Mouse (Mus musculus) embryonic facial prominence, embryonic 10.5 days (tissue): Measurements from ENCODE around the gene Mad1l1. TPM values are rescaled to one million over a fixed set of nuclear protein-coding genes. Genes with fewer than 3 reads are reported as not detected.

Experiments
- DNase-seq: peaks from one replicate; pipeline ENCODE4 v3.0.0-alpha.2; 2017; ENCODE audit warnings: low spot score
- H3K27ac ChIP-seq: fragments of 300-500 bp; sonication (generic); replicated peaks from 2 replicates; pipeline ENCODE4 v1.5.1; 2016; ENCODE audit warnings: mild to moderate bottlenecking
- H3K27me3 ChIP-seq: fragments of 300-500 bp; sonication (generic); replicated peaks from 2 replicates; pipeline ENCODE4 v1.6.1; 2016; ENCODE audit warnings: low read depth, mild to moderate bottlenecking; ENCODE audit not compliant: poor library complexity, severe bottlenecking
- H3K36me3 ChIP-seq: fragments of 300-500 bp; sonication (generic); replicated peaks from 2 replicates; pipeline ENCODE4 v1.6.1; 2016; ENCODE audit warnings: mild to moderate bottlenecking, moderate library complexity
- H3K4me1 ChIP-seq: fragments of 300-500 bp; sonication (generic); 2 replicates; pipeline ENCODE4 v1.6.1; 2016
- H3K4me3 ChIP-seq: fragments of 300-500 bp; sonication (generic); 2 replicates; pipeline ENCODE4 v1.5.1; 2016; ENCODE audit warnings: mild to moderate bottlenecking, moderate library complexity
- H3K9me3 ChIP-seq: fragments of 300-500 bp; sonication (generic); 2 replicates; pipeline ENCODE4 v1.6.1; 2016; ENCODE audit warnings: mild to moderate bottlenecking
- WGBS: fragments of 180-500 bp; shearing (Covaris S2); methylation state at CpG from one replicate; pipeline ENCODE4 v1.1.7; 2016; 5-methylcytosine and 5-hydroxymethylcytosine counted together
- polyA plus RNA-seq: library from polyadenylated mRNA; unstranded; fragments of >200 nt; fragmentation: Nextera tagmentation; extraction: Ambion mirVana; gene quantifications from 2 replicates; pipeline ENCODE4 v1.2.1, GENCODE M21; 2016

The Mad1l1 gene
- polyA plus RNA-seq, 1 experiment from 2014 or later: 63.9 TPM

DNA sequence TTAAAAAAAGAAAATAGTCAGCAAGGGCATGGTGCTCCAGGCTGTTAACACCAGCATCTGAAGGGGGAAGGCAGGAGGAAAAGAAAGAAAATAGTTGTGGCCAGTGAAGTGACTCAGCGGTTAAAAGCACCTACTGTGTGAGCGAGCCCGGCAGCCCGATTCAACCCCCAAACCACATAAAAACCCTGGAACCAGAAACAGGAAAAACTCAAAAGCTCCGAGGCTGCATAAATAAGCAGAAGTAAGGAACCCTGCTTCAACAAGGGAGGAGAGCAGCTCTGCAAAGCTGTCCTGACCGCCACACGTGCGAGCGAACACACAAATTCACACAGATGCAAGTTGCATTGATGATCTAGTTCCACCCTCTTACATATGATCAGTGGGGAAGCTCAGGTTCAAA lies 28.5 kb upstream of the Mad1l1 start:
- Histone ChIP-seq H3K27ac (no peak overlapping the region), H3K9me3 (no peaks in the 10 kb centered on the region), H3K27me3 (no peaks in the 10 kb centered on the region), H3K4me1 (no peaks in the 10 kb centered on the region), H3K4me3 (no peak overlapping the region), H3K36me3 (peaks cover 92% of the 10 kb centered on the region)
- no peak for DNase-seq
- WGBS: 96% methylated on average over 9 of the region's 9 CpGs

DNA sequence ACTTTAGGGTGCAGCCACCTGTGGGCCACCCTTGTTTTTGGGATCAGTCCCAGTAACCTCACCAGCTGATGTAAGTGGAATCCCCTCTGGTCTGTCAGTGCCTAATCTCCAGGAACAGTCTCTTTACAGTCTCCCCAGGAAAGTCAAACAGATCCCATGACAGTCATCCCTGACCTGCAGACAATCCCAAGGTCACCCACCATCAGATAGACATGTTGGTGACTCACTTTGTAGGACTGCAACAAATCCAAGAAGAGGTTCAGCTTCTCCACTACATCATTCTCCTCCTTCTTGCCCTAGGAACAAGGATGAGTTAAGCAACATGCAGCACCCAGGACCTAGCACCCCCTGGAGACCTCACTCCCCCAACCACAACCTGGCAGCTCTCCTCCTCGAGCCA lies 24.7 kb upstream of the Mad1l1 start:
- Histone ChIP-seq H3K27ac (no peak overlapping the region), H3K36me3 (peaks cover 89% of the 10 kb centered on the region), H3K27me3 (no peaks in the 10 kb centered on the region), H3K4me1 (no peaks in the 10 kb centered on the region), H3K9me3 (no peaks in the 10 kb centered on the region), H3K4me3 (no peak overlapping the region)
- DNase-seq: no peak
- WGBS: 70% methylated on average over 1 of the region's 1 CpGs

DNA sequence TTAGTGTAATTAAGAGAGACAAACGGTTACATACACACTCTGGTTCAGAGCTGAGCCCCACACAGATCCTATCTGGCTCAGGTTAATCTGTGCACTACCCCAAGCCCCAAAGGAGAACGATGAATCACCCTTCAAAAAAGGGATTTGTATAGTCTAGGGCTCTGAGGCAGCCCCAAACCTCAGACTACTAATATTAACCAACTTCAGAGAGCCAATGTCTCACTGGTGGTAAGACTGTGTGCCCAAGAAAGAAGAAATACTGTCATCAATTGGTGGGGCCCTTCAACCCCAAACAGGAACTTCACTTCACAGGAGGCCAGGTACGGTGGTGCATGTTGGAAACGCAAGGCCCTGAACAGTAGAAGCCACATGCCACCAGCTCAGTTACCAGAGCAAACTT lies 23.9 kb upstream of the Mad1l1 start:
- H3K27ac ChIP-seq: no peak overlapping the region
- DNase-seq: no peak
- WGBS: 93% methylated on average over 4 of the region's 4 CpGs
- H3K27me3 ChIP-seq: no peaks in the 10 kb centered on the region
- no peaks in the 10 kb centered on the region for H3K9me3 ChIP-seq
- H3K36me3 ChIP-seq: peaks cover 89% of the 10 kb centered on the region
- no peak overlapping the region for H3K4me3 ChIP-seq
- H3K4me1 ChIP-seq: no peaks in the 10 kb centered on the region

DNA sequence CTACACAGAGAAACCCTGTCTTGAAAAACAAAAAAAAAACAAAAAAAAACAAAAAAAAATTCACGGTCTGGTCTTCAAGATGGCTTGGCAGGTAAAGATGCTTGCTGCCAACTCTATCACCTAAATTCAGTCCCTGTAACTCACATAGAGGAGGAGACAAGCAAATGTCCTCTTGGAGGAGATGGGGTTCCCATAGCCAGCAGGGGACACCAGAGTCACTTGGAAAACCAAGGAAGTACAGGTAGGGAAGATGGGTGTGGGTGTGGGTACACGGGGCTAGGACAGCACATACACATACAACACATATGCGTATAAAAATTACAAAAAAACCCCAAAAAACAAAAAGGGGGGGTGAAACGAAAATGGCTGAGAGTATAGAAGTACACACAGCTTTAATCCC lies 21.5 kb upstream of the Mad1l1 start:
- H3K4me1 ChIP-seq: no peaks in the 10 kb centered on the region
- no peaks in the 10 kb centered on the region for H3K27me3 ChIP-seq
- 0 out of 2 replicates have a peak, but pooled peaks cover 4% of the 10 kb centered on the region for H3K9me3 ChIP-seq
- H3K36me3 ChIP-seq: peaks cover 97% of the 10 kb centered on the region
- no peak overlapping the region for H3K27ac ChIP-seq
- 87% methylated on average over 4 of the region's 4 CpGs for WGBS
- no peak overlapping the region for H3K4me3 ChIP-seq
- no peak for DNase-seq

DNA sequence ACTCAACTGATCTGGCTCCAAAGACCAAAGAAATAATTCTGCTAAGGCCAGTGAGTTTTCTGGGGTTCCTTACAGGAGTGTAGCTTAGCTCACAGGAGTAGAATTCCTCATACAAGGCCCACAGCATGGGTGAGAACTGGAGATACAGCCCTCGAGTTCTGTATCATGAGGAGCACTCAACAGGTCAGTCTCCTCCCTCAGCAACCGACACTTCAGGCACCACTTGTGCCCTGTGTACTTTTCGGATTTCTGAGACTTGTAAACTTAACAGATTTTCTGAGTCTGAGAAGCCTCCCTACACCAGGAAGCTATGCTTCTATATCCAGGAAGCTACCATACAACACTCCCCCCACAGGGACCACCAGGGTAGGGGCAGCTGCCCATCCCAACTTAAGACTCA lies 18.5 kb upstream of the Mad1l1 start:
- Histone ChIP-seq H3K4me3 (no peak overlapping the region), H3K4me1 (no peaks in the 10 kb centered on the region), H3K9me3 (0 out of 2 replicates have a peak, but pooled peaks cover 4% of the 10 kb centered on the region), H3K36me3 (peaks cover 87% of the 10 kb centered on the region), H3K27me3 (no peaks in the 10 kb centered on the region), H3K27ac (no peak overlapping the region)
- WGBS: 92% methylated on average over 3 of the region's 3 CpGs
- no peak for DNase-seq

DNA sequence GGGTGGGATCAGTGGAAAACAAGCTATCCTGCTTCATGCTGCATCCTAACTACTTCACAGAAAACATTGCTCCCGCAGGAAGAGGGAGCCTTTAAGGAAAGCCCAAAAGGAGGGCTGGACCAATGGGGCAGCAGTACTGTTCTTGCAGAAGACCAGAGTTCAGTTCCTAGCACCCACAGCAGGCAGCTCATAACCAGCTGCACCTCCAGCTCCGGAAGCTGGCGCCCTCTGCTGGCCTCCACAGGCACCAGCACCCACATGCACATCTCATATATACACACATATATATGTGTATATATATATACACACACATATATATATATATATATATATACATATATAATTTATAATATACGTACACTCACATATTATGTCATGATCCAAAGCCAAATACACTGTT lies 17.4 kb upstream of the Mad1l1 start:
- H3K36me3 ChIP-seq: peaks cover 76% of the 10 kb centered on the region
- WGBS: 95% methylated on average over 4 of the region's 4 CpGs
- DNase-seq: no peak

DNA sequence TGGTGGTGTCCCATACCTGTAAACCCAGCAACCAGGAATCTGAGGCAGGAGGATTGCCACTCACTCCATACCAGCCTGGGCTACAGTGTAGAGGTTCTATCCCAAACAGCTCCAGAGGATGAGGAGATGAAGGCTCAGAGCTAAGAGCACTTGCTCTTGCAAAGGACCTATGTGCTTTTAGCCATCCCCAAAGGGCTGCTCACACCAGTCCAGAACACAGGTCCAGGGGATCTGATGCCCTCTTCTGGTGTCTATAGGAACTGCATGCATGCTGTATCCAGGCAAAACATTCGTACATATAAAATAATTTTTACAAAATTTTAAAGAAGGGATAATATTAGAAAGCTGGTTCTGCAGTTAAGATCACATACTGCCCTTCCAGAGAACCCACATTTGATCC lies 15.3 kb upstream of the Mad1l1 start:
- peak; percentile 42 for DNase-seq
- H3K9me3 ChIP-seq: 0 out of 2 replicates have a peak, but pooled peaks cover 4% of the 10 kb centered on the region
- peaks cover 11% of the 10 kb centered on the region for H3K4me1 ChIP-seq
- H3K36me3 ChIP-seq: peaks cover 58% of the 10 kb centered on the region
- H3K27ac ChIP-seq: no peak overlapping the region
- H3K27me3 ChIP-seq: no peaks in the 10 kb centered on the region
- WGBS: 80% methylated on average over 1 of the region's 1 CpGs
- no peak overlapping the region for H3K4me3 ChIP-seq

More for the DNA sequence above, 17.4 kb upstream of the Mad1l1 start:
- no peaks in the 10 kb centered on the region for H3K4me1 ChIP-seq
- no peak overlapping the region for H3K4me3 ChIP-seq
- 0 out of 2 replicates have a peak, but pooled peaks cover 4% of the 10 kb centered on the region for H3K9me3 ChIP-seq
- no peaks in the 10 kb centered on the region for H3K27me3 ChIP-seq
- no peak overlapping the region for H3K27ac ChIP-seq

DNA sequence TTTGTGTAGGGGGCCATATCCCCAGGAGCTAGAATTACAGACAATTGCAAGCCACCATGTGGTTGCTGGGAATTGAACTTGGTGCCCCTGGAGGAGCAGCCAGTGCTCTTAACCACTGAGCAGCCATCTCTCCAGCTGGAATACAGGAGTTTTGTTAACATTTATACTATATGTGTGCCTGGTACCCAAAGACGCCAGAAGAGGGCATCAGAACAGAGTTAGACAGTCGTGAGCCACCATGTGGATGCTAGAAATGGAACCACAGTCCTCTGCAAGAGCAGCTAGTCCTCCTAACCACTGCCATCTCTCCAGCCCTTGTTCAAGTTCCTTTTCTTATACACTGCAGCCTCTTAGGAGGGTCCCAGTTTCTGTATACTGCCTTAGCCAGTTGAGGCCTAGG lies 12.3 kb upstream of the Mad1l1 start:
- WGBS: 33% methylated on average over 2 of the region's 2 CpGs
- peaks cover 18% of the 10 kb centered on the region for H3K4me1 ChIP-seq
- no peak overlapping the region for H3K4me3 ChIP-seq
- 0 out of 2 replicates have a peak, but pooled peaks cover 2% of the 10 kb centered on the region for H3K9me3 ChIP-seq
- H3K27ac ChIP-seq: no peak overlapping the region
- peaks cover 51% of the 10 kb centered on the region for H3K36me3 ChIP-seq
- H3K27me3 ChIP-seq: no peaks in the 10 kb centered on the region
- DNase-seq: peak; percentile 21

DNA sequence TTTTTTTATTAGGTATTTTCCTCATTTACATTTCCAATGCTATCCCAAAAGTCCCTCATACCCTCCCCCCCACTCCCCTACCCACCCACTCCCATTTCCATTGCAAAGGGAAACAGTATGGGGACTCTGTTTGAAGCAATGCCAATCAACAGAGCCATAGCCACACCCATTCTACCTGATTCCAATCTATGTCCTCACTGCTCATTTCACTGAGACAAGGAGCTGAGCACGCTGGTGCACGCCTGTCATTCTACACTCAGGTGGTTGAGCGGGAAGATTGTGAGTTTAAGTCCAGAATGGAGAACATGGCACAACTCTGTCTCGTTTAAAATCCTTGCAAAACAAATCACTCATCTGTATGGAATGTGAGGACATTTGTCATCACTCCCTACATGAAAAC lies 11.2 kb upstream of the Mad1l1 start:
- Histone ChIP-seq H3K9me3 (no peaks in the 10 kb centered on the region), H3K4me3 (peak overlapping the region; percentile 82), H3K27ac (peak overlapping the region; percentile 95), H3K4me1 (peaks cover 18% of the 10 kb centered on the region), H3K36me3 (peaks cover 51% of the 10 kb centered on the region), H3K27me3 (no peaks in the 10 kb centered on the region)
- DNase-seq: no peak
- WGBS: 61% methylated on average over 4 of the region's 4 CpGs

DNA sequence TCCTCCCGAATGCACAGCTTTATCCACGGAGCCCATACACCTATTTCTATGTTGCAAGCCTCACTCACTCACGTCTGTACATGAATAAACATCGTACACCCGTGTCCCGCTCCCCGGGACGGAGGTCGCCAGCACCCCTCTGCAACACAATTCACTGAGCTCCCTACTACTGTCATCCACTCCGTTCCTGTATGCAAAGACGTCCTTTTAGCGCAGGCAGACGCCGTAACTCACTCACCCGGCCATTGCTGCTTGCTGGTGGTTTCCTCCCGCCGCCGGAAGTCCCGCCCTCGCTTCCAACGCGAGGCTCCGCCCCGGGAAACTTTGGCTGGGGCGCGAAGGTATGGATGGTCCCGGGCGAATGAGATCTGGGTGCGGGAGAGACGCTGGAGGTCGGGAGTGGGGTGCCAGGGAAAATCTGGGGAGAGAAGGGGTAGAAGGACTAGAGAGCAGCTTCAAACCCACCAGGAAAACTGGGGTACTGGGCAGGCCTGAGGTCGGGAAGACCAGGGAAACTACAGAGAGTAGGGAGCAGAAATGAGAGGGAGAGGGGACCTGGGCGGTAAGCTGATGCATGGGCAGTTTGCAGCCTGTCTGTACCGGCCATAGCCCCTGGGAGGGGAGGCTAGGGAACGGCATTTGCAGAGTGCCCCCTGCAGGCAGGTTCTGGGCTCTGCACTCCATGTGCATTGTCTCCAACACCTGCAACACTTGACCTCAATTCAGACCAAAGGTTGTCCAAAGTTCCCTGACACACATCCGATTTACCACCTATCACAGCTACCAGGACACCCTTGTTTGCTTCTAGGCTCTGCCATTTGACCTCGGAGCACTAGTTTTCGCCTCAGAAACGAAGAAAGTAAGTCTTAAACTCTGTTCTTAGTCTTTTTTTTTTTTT lies 10.5 kb upstream of the Mad1l1 start, which contains the start of gene Mrm2:
Mrm2 (minus strand) TSS at position 284 of the 898 bp plus-strand sequence.
- under 1% methylated on average over 39 of the region's 39 CpGs for WGBS
- no peaks in the 10 kb centered on the region for H3K9me3 ChIP-seq
- peak; percentile 92 for DNase-seq
- peaks cover 53% of the 10 kb centered on the region for H3K36me3 ChIP-seq
- H3K27ac ChIP-seq: peak within 1 kb of the TSS; percentile 95
- H3K4me1 ChIP-seq: peaks cover 18% of the 10 kb centered on the region
- no peaks in the 10 kb centered on the region for H3K27me3 ChIP-seq
- H3K4me3 ChIP-seq: peak within 1 kb of the TSS; percentile 82

DNA sequence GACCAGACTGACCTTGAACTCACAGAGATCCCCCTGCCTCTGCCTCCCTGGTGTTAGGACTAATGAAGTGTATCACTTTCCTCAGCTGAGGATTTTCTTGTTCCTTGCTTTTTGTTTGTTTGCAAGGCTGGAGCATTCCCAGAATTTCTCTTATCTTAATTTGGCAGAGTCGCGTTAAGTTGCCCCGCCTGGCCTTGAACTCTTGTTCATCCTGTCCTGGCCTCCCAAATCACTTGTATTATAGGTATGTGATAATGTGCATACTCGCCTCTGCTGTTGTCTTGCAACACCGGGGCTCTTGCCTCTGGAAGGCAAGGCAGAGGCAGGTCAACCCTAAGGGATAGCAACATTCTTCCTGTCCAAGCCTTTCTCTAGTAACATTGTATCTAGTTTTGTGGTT lies 2.7 kb upstream of the Mad1l1 start:
- no peak for DNase-seq
- no peak overlapping the region for H3K27ac ChIP-seq
- H3K36me3 ChIP-seq: peaks cover 51% of the 10 kb centered on the region
- H3K27me3 ChIP-seq: no peaks in the 10 kb centered on the region
- WGBS: 91% methylated on average over 5 of the region's 5 CpGs
- no peaks in the 10 kb centered on the region for H3K9me3 ChIP-seq
- H3K4me1 ChIP-seq: peaks cover 20% of the 10 kb centered on the region
- no peak overlapping the region for H3K4me3 ChIP-seq

DNA sequence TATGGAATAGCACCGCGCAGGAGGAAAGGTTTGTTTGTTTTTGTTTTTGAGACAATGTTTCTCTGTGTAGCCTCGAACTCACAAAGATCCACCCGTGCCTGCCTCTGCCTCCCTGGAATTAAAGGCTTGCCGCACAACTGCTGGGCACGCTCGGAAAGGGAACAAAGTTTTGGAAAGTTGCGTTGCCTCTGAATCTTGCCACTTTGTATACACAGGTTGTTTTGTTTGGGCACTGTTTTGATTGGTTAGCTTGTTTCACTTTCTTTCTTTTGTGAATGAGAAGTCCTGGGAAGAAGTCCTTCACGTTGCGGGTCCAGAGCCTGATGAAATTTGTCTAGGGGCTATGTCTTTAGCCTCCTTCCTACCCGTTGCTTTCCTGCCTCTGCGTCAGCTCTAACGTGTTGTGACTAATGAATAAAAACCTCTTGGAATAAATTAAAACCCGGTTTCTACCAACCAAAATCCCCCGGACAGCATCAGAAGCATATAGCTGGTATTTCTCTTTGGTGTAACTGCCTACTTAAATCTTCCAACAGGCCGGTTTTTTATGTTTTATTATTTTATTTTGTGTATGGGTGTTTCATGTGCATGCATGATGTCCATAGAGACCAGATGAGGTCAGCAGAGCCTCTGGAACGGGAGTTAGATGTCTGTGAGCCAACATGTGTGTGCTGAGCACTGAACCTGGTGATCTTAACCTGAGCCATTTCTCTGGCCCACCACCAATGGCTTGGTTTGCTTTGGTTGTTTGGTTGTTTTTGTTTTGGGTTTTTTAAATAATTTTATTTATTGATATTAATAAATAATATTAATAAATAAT lies 614 bp upstream of the Mad1l1 start:
- Histone ChIP-seq H3K9me3 (no peaks in the 10 kb centered on the region), H3K4me1 (peaks cover 22% of the 10 kb centered on the region), H3K27me3 (no peaks in the 10 kb centered on the region), H3K4me3 (peak overlapping the region; percentile 95), H3K27ac (peak overlapping the region; percentile 96), H3K36me3 (peaks cover 44% of the 10 kb centered on the region)
- WGBS: 3% methylated on average over 17 of the region's 17 CpGs
- peak; percentile 26 for DNase-seq
